Mouse (Mus musculus) right cerebral cortex, adult 2 months (tissue): ENCODE measurements around the gene Zfp759.
"Not testable (repeated sequence)": the region's sequence is repeated elsewhere in the genome, so short reads cannot be mapped to it uniquely, and the experiment has no call there.

Experiments
- DNase-seq, 2 experiments: peaks; one replicate each; pipeline ENCODE4 v3.0.0; 2021 to 2022; ENCODE audit warnings: low spot score in 2 of 2

Zfp759 gene

GRCm38 (mm10) chr13:67121360-67121759 lies at the start of gene Zfp759:
Gene Zfp759, plus strand, starts transcription at chr13:67121660.
- DNase-seq: not testable (repeated sequence)

GRCm38 (mm10) chr13:67072786-67073185 lies 48.7 kb upstream of the Zfp759 start:
- no peak for DNase-seq

- DNase-seq: no peak
These were observed 44.2 kb upstream of the Zfp759 start for GRCm38 (mm10) chr13:67077244-67077643.

GRCm38 (mm10) chr13:67081142-67081713 lies 40.2 kb upstream of the Zfp759 start:
- DNase-seq: peak; percentile 64 to 77

- no peak for DNase-seq
These were observed 39.5 kb upstream of the Zfp759 start for GRCm38 (mm10) chr13:67081946-67082345.

GRCm38 (mm10) chr13:67090154-67090553 lies 31.3 kb upstream of the Zfp759 start:
- DNase-seq: no peak

GRCm38 (mm10) chr13:67097876-67098275 lies 23.6 kb upstream of the Zfp759 start, which contains the start of gene Zfp708:
Gene Zfp708, minus strand, starts transcription at chr13:67097976.
- no peak for DNase-seq

GRCm38 (mm10) chr13:67107681-67108080 lies 13.8 kb upstream of the Zfp759 start:
- DNase-seq: no peak

GRCm38 (mm10) chr13:67108194-67108820 lies 13.2 kb upstream of the Zfp759 start, which contains the start of gene Gm28557:
Gene Gm28557, minus strand, starts transcription at chr13:67108604.
- DNase-seq: peak; percentile 97

- peak in 1 of 2 experiments; percentile 67 for DNase-seq
These were observed 12.6 kb upstream of the Zfp759 start for GRCm38 (mm10) chr13:67108821-67109206.

- peak; percentile 30 to 46 for DNase-seq
These were observed 9.4 kb upstream of the Zfp759 start for GRCm38 (mm10) chr13:67112096-67112495.

- DNase-seq: no peak
These were observed 8.2 kb upstream of the Zfp759 start for GRCm38 (mm10) chr13:67113287-67113686.

- DNase-seq: not testable (repeated sequence)
These were observed 5.3 kb upstream of the Zfp759 start, which contains the start of gene Rslcan18 for GRCm38 (mm10) chr13:67116163-67116562. Gene Rslcan18, minus strand, starts transcription at chr13:67116263.

GRCm38 (mm10) chr13:67124460-67124859 lies 3.0 kb downstream of the Zfp759 start:
- no peak for DNase-seq

GRCm38 (mm10) chr13:67127507-67127906 lies 6.0 kb downstream of the Zfp759 start:
- not testable (repeated sequence) for DNase-seq

GRCm38 (mm10) chr13:67128038-67128721 lies 6.7 kb downstream of the Zfp759 start:
- DNase-seq: peak; percentile 93 to 97

- DNase-seq: not testable (repeated sequence)
These were observed 44.7 kb downstream of the Zfp759 start for GRCm38 (mm10) chr13:67166122-67166521.

- DNase-seq: peak; percentile 83 to 87
These were observed 51.7 kb downstream of the Zfp759 start, which contains the start of gene Rsl1 for GRCm38 (mm10) chr13:67172991-67173722. Gene Rsl1, plus strand, starts transcription at chr13:67173182.

GRCm38 (mm10) chr13:67173723-67174055 lies 52.2 kb downstream of the Zfp759 start:
- peak in 1 of 2 experiments; percentile 8 for DNase-seq
